Mouse (Mus musculus): Measurements from ENCODE around the gene Rnf135. TPM values are rescaled to one million over a fixed set of nuclear protein-coding genes. Genes with fewer than 3 reads are reported as not detected.
A peak's percentile ranks its signal among the peaks of the same experiment; 100 is the strongest.
"Not testable (repeated sequence)": the region's sequence is repeated elsewhere in the genome, so short reads cannot be mapped to it uniquely, and the experiment has no call there.

Rnf135 gene
- polyA plus RNA-seq, 1 experiment from 2014 or later: 6.3 TPM

DNA sequence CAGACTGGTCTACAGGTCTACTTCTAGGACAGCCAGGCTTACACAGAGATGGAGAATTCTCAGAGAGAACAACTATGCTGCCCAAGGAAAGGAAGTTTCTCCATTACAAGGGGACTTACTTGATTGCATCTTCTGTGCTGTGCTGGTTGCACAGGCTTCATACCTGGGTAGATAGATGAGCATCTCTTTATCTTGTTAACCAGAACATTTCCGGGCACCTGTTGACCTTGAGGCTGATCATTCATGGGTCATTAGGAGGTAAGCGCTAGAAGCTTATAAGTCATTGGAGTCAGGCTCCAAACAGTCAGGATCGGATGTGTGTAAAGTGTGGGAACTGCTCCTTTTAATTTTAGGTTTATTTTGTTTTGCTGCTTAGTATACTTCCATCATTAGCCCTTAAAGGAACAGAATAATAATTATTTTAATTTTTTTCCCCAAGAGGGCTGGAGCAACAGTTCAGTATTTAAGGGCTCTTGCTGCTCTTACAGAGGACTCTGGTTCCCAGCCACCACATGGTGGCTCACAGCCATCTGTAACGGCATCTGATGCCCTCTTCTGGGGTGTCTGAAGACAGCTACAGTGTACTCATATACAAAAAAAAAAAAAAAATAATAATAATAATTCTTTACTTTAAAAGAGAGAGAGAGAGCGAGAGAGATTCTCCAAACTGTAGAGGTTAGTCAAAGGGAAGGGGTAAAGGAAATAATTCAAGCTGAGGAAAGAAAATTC is 2.5 kb upstream of the Rnf135 start:
- Histone ChIP-seq H3K4me3 (replicated peaks) (no peak overlapping the region), H3K4me2 (no peak overlapping the region), H3K27ac (no peak overlapping the region), H3K36me3 (no peaks in the 10 kb centered on the region), H3K27me3 (no peaks in the 10 kb centered on the region), H3K4me1 (replicated peaks) (no peaks in the 10 kb centered on the region), H3K9ac (replicated peaks) (no peak overlapping the region), H3K9me3 (no peaks in the 10 kb centered on the region)
- WGBS: 78% methylated on average over 5 of the region's 5 CpGs
- no peak for ATAC-seq (ENCODE audit: insufficient number of reproducible peaks, insufficient read depth, low FRiP score, low TSS enrichment, low read depth)

DNA sequence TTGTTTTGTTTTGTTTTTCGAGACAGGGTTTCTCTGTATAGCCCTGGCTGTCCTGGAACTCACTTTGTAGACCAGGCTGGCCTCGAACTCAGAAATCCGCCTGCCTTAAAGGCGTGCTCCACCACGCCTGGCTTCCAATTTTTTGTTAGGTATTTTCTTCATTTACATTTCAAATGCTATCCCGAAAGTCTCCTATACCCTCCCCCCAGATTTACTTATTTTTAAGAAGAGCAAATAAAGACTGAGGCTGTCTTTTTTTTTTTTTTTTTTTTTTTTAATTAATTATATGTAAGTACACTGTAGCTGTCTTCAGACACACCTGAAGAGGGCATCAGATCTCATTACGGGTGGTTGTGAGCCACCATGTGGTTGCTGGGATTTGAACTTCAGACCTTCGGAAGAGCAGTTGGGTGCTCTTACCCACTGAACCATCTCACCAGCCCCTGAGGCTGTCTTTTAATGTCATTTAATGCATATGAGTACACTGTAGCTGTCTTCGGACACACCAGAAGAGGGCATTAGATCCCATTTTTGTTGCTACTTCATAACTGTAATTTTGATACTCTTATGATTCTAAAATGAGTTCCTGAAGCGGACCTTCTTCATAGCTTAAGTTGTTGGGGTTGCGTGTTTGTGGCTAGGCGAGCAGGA is 472 bp upstream of the Rnf135 start:
- Histone ChIP-seq H3K27ac (peak overlapping the region; percentile 78; the same call in 1 of the 2 replicates), H3K9ac (replicated peaks) (peak overlapping the region; percentile 75), H3K4me2 (peak overlapping the region; percentile 77), H3K4me3 (replicated peaks) (peak overlapping the region; percentile 66)
- H3K9me3 ChIP-seq; H3K36me3 ChIP-seq; H3K27me3 ChIP-seq; H3K4me1 ChIP-seq (replicated peaks); ATAC-seq (ENCODE audit: insufficient number of reproducible peaks, insufficient read depth, low FRiP score, low TSS enrichment, low read depth): not testable (repeated sequence)
- 41% methylated on average over 12 of the region's 12 CpGs for WGBS

DNA sequence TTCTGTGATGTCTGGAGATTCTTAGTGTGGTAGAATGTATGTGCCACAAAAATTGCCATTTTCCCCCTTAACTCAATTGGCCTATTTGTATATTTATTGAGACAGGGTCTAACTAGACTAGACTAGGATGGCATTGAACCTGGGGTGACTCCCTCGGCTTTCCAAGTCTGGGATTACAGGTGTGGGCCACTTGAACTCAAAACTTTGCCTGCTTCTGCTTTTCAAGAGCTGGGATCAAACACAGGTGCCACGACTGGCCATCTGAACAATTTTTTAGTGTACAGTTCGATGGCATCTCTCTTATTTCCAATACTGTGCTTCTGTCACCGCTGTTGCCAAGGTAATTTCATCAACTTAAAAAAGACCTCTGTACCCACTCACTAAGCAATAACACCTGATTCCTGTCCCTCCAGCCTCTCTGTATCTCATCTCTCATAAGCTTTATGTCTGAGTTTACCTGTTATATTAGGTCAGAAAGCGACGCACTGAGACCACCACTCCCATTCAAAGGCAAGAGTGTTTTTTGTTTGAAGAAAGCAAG is 950 bp downstream of the Rnf135 start:
- WGBS: 95% methylated on average over 6 of the region's 6 CpGs

DNA sequence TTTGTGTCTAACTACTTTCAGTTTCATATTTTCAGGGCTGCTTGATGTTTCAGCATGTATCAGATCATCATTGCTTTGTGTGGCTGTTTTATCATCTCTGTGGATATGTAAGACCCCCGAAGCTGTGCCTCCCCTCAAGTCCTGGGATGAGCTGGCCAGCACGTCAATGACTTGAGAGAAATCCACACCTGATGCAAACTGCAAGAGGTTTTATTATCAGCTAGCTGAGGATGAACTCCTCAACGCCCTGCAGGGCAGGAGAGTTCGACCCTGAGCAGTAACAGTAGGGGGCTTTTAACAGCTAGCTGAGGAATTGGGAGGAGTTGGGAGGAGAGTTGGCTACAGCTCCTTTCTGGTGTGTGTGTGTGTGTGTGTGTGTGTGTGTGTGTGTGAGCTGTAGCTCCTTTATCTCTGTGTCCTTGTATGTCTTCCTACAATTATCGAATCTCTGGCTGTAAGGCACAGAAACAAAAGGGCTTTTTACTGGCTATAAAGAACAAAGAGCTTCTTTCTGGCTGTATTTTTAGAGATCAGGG is 1.9 kb downstream of the Rnf135 start:
- H3K27ac ChIP-seq; H3K9ac ChIP-seq (replicated peaks); H3K4me3 ChIP-seq (replicated peaks); H3K27me3 ChIP-seq; H3K9me3 ChIP-seq; H3K4me1 ChIP-seq (replicated peaks); ATAC-seq (ENCODE audit: insufficient number of reproducible peaks, insufficient read depth, low FRiP score, low TSS enrichment, low read depth); H3K36me3 ChIP-seq; H3K4me2 ChIP-seq: not testable (repeated sequence)
- WGBS: 61% methylated on average over 5 of the region's 5 CpGs

More for the DNA sequence above, 950 bp downstream of the Rnf135 start:
- ATAC-seq (ENCODE audit: insufficient number of reproducible peaks, insufficient read depth, low FRiP score, low TSS enrichment, low read depth): no peak
- Histone ChIP-seq H3K4me1 (replicated peaks) (no peaks in the 10 kb centered on the region), H3K9me3 (no peaks in the 10 kb centered on the region), H3K27ac (0 out of 2 replicates have a peak overlapping the region, but pooled peaks have one; percentile 78), H3K27me3 (no peaks in the 10 kb centered on the region), H3K9ac (replicated peaks) (no peak overlapping the region), H3K36me3 (no peaks in the 10 kb centered on the region), H3K4me3 (replicated peaks) (peak overlapping the region; percentile 66), H3K4me2 (peak overlapping the region; percentile 77)

DNA sequence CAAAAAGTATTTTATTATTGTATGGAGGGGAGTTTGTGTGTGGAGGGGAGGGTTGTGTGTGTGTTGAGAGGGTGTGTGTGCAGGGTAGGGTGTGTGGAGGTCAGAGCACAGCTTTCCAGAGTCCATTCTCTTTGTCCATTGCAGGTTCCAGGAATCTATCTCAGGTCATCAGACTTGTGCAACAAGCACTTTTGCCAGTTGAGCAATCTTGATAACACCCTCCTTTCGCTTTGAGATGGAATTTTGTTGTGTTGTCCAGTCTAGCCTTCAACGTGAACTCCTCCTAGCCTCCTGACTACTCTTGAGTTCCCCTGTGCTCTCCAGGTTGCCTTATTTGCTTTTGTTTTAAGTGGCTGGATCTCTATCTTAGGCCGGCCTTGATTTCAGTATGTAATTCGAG is 6.6 kb downstream of the Rnf135 start:
- 69% methylated on average over 4 of the region's 4 CpGs for WGBS
- no peak overlapping the region for H3K4me3 ChIP-seq (replicated peaks)
- no peaks in the 10 kb centered on the region for H3K27me3 ChIP-seq
- no peak overlapping the region for H3K4me2 ChIP-seq
- no peak overlapping the region for H3K9ac ChIP-seq (replicated peaks)
- no peaks in the 10 kb centered on the region for H3K4me1 ChIP-seq (replicated peaks)
- H3K9me3 ChIP-seq: no peaks in the 10 kb centered on the region
- H3K27ac ChIP-seq: no peak overlapping the region
- peaks cover 15% of the 10 kb centered on the region for H3K36me3 ChIP-seq
- ATAC-seq (ENCODE audit: insufficient number of reproducible peaks, insufficient read depth, low FRiP score, low TSS enrichment, low read depth): no peak

DNA sequence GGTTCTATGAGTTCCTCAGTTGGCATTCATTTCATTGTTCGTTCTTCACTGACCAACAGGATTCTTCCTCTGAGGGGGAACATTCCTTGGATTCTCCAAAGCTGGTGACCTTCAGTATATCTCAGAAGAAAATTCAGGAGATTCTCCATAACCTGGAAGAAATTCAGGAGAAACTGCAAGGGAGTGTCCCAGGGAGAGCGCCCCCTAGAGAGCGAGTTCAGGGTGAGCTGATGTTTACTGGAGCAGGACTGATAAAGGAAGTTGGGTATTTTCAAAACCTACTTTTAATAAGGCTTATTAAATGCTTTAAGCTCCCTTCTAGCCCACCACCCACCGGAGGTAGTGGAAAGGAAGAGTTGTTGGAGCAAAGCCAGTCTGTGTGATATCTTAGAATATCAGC is 10.2 kb downstream of the Rnf135 start:
- Histone ChIP-seq H3K4me2 (no peak overlapping the region), H3K9me3 (no peaks in the 10 kb centered on the region), H3K27ac (no peak overlapping the region), H3K27me3 (no peaks in the 10 kb centered on the region), H3K4me3 (replicated peaks) (no peak overlapping the region), H3K36me3 (peaks cover 15% of the 10 kb centered on the region), H3K9ac (replicated peaks) (no peak overlapping the region), H3K4me1 (replicated peaks) (no peaks in the 10 kb centered on the region)
- 71% methylated on average over 4 of the region's 4 CpGs for WGBS
- ATAC-seq (ENCODE audit: insufficient number of reproducible peaks, insufficient read depth, low FRiP score, low TSS enrichment, low read depth): no peak

DNA sequence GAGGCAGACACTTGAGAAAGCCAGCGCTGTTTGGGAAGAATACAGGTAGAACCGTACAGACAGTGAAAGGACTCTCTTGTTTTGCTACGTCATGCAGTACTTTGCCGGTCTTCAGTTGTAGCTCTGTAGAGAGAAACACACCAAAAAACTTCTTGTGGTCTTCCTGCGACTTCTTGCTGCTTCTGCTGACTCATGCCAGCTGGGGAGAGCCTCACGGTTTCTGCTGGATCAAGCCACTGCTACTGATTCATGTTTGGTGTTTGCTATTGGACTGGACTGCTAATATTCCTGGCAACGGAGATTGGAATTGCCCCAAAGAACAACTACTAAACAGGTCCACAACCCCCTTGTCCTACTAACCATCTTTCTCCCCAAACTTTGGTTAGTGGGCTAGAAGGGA is 12.7 kb downstream of the Rnf135 start:
- no peak for ATAC-seq (ENCODE audit: insufficient number of reproducible peaks, insufficient read depth, low FRiP score, low TSS enrichment, low read depth)
- H3K9me3 ChIP-seq: no peaks in the 10 kb centered on the region
- H3K9ac ChIP-seq (replicated peaks): no peak overlapping the region
- H3K36me3 ChIP-seq: peaks cover 12% of the 10 kb centered on the region
- no peak overlapping the region for H3K4me3 ChIP-seq (replicated peaks)
- H3K27me3 ChIP-seq: no peaks in the 10 kb centered on the region
- 83% methylated on average over 7 of the region's 7 CpGs for WGBS
- no peak overlapping the region for H3K4me2 ChIP-seq
- no peak overlapping the region for H3K27ac ChIP-seq
- no peaks in the 10 kb centered on the region for H3K4me1 ChIP-seq (replicated peaks)

DNA sequence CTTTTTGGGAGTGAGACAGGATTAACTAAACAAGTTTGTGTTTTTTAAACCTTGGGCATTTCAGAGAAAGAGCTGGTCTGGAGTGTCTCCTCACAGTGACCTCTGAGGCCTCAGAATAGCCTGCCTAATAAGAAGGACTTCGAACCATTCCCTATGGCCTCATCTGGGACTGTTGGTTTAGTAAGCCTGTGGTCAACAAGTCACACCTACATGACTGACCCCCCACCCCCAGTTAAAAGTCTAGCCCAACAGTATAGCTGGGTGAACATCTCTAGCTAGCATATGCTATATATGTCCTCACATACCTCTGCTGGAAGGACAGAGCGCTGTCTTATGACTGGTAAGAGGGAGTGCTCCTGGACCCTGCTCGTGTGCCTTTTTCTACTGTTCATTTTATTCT is 15.7 kb downstream of the Rnf135 start:
- Histone ChIP-seq H3K27ac (no peak overlapping the region), H3K4me3 (replicated peaks) (no peak overlapping the region), H3K9ac (replicated peaks) (no peak overlapping the region), H3K27me3 (no peaks in the 10 kb centered on the region), H3K9me3 (no peaks in the 10 kb centered on the region), H3K4me1 (replicated peaks) (no peaks in the 10 kb centered on the region), H3K36me3 (peaks cover 6% of the 10 kb centered on the region), H3K4me2 (no peak overlapping the region)
- WGBS: 90% methylated on average over 3 of the region's 3 CpGs
- no peak for ATAC-seq (ENCODE audit: insufficient number of reproducible peaks, insufficient read depth, low FRiP score, low TSS enrichment, low read depth)

DNA sequence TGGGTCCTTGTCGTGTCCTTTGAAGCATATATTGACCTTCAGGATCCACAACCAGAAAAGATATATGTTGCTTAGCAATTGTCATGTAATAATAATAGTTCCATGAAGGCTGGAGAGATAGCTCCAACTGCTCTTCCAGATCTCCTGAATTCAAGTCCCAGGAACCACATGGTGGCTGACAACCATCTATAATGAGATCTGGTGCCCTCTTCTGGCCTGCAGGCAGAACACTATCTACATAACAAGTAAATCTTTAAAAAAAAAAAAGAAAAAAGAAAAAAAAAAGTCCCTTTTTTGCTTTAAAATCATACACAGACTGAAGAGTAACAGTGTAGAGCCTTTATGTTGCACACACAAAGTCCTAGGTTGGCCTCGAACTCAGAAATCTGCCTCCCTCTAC is 16.1 kb downstream of the Rnf135 start:
- Histone ChIP-seq H3K4me3 (replicated peaks) (no peak overlapping the region), H3K4me1 (replicated peaks) (no peaks in the 10 kb centered on the region), H3K27ac (no peak overlapping the region), H3K9me3 (no peaks in the 10 kb centered on the region), H3K27me3 (no peaks in the 10 kb centered on the region), H3K4me2 (no peak overlapping the region), H3K36me3 (peaks cover 2% of the 10 kb centered on the region), H3K9ac (replicated peaks) (no peak overlapping the region)
- no peak for ATAC-seq (ENCODE audit: insufficient number of reproducible peaks, insufficient read depth, low FRiP score, low TSS enrichment, low read depth)
- WGBS: 95% methylated on average over 2 of the region's 2 CpGs

DNA sequence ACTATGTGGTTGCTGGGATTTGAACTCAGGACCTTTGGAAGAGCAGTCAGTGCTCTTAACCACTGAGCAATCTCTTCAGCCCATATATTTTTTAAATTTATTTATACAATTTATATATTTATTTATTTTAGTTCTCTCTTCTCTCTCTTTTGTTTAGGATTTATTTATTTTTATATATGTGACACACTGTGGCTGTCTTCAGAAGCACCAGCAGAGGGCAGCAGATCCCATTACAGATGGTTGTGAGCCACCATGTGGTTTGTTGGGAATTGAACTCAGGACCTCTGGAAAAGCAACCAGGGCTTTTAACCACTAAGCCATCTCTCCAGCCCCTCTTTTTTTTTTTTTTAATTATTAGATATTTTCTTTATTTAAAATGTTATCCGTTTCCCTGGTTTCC is 16.7 kb downstream of the Rnf135 start:
- H3K4me2 ChIP-seq: no peak overlapping the region
- no peaks in the 10 kb centered on the region for H3K27me3 ChIP-seq
- no peaks in the 10 kb centered on the region for H3K36me3 ChIP-seq
- ATAC-seq (ENCODE audit: insufficient number of reproducible peaks, insufficient read depth, low FRiP score, low TSS enrichment, low read depth): no peak
- H3K9me3 ChIP-seq: no peaks in the 10 kb centered on the region
- no peak overlapping the region for H3K4me3 ChIP-seq (replicated peaks)
- H3K27ac ChIP-seq: no peak overlapping the region
- no peak overlapping the region for H3K9ac ChIP-seq (replicated peaks)
- no peaks in the 10 kb centered on the region for H3K4me1 ChIP-seq (replicated peaks)
- WGBS: 63% methylated on average over 1 of the region's 1 CpGs

DNA sequence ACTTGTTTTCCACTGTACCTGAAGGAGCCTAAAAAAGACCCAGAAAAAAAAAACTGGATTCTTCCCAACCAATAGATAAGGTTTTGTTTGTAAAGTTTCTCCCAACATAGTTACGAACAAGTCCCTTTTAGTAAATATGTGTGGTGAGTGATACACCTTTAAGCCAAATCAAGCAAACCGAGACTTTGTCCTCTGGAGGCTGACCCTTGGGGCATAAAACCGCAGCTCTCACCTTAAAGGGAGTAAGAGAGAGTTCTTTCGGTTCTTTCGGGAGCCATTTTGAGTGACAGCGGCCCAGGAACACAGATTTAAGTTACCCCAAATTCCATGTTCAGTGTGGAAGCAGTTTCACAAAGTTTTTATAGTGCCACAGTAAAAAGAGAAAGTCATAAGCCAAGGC is 18.6 kb downstream of the Rnf135 start:
- no peak overlapping the region for H3K27ac ChIP-seq
- WGBS: 73% methylated on average over 6 of the region's 6 CpGs
- no peaks in the 10 kb centered on the region for H3K4me1 ChIP-seq (replicated peaks)
- no peaks in the 10 kb centered on the region for H3K27me3 ChIP-seq
- H3K4me3 ChIP-seq (replicated peaks): no peak overlapping the region
- H3K9me3 ChIP-seq: no peaks in the 10 kb centered on the region
- no peaks in the 10 kb centered on the region for H3K36me3 ChIP-seq
- no peak overlapping the region for H3K9ac ChIP-seq (replicated peaks)
- no peak overlapping the region for H3K4me2 ChIP-seq
- ATAC-seq (ENCODE audit: insufficient number of reproducible peaks, insufficient read depth, low FRiP score, low TSS enrichment, low read depth): no peak
